Mouse (Mus musculus) thymus, postnatal 14 days (tissue): ENCODE data around the gene Loxl1.

Experiments
- DNase-seq: peaks from one replicate; pipeline ENCODE4 v3.0.0; 2021

The Loxl1 gene

DNA sequence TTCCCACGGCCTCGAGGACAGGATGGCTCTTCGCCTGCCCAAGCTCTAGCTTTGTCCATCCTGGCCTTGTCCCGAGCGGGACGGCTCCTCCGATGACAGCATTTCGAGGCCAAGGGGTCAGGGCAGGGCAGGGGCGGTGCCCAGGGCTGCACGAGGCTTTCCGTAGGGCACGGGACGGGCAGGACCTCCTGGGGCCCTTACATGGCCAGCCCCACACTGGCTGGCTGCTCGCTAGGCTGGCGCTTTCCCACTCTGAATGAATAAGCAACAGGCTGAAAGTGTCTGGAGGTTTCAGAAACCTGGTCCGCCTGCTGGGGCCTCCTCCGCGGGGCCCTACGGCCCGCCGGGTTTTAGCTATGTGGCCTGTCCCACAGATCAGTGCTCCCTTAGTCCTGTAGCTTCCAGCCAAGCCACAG lies at the start of gene Loxl1:
Gene Loxl1 (minus strand): TSS at position 243 of the 416 bp plus-strand sequence.
- DNase-seq, result no peak

DNA sequence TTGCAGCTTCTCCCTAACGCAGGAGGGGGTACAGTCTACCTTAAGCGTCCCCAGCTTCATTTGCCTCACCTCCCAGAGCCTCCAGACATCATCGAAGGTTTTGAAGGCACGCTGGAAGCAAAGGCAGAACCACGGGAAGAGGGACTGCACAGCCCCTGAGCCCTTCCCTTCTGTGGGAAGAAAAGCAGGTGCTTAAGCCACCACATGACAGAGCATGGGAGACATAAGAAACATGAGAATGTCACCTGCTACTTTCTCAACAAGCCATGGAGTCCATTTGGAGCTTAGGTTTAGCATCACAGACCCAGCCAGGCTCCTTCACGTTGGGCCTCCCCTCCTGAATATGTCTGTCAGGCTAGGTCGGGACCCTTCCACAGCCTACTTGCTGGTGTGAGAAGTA lies 49.0 kb upstream of the Loxl1 start:
- no peak for DNase-seq

DNA sequence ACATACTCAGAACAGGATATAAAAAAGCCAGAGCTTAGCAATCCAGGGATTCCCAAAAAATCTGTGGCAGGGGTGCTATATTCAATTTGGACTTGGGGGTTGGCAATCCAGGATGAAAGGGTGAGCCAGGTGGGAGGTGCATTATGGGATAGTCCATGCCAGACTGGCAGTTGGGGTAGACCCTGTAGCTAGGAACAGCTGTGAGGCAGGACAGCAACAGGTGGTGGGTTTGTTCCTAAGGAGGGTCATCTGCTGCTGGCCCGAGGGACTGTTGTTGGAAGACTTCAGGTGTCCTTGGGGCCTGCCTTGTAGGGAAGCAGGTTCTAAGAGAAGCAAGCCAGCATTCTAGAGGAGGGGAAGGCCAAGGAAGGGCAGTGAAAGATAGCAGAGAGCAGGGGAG lies 48.4 kb upstream of the Loxl1 start:
- DNase-seq, result no peak

DNA sequence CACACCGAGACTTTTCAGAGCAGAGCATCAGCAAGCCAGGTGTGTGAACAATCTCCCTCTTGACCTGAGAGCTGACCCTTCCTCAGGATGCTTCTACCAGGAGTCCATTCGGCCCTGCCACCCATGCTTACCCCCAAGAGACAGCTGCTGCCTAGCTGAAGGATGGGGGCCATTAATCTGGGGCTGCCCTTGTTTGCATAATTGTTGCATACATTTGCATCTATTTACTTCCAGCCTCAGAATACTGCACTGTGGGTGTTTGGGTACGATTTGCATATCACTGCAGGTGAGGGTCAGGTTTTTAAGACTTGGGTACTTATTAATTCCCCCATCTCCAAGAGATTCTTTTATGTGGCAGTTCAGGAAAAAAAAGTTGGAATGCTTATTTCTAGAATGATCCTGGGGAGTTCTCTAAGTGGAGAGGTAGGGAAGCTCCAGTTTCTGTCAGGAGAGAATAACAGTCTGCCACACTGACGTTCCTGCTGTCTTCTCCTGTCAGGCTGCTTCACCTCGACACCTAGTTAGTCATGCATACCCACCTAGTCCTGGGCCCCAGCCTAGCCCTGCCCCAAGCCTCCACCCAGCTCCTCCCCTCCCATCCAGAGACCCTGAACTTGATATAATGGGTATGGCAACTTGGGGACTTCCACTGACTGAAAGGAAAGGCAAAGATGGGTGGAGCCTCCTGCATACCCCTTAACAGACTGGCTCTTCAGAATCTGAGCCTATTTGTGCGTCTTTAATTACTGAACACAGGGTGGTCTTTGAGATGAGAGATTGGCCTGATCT lies 42.5 kb upstream of the Loxl1 start:
- DNase-seq, result no peak

DNA sequence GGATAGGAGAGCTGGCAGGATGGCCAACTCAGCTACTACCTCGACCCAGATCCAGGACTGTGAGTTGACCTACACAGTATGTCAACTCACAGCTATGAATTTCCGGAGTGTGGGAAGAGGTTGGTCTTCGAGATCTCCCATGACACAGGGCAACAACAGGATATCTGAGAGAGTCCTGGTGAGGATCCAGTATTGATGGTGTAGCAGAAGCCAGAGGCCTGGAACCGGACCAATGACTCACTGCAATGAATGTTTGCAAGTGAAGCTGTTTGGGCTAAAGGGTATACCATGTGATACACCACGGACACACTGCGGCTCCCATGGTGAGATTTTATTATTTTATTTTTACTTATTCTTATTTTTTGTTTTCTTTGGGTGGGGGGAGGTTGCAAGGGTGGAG lies 41.7 kb upstream of the Loxl1 start:
- DNase-seq, result no peak

DNA sequence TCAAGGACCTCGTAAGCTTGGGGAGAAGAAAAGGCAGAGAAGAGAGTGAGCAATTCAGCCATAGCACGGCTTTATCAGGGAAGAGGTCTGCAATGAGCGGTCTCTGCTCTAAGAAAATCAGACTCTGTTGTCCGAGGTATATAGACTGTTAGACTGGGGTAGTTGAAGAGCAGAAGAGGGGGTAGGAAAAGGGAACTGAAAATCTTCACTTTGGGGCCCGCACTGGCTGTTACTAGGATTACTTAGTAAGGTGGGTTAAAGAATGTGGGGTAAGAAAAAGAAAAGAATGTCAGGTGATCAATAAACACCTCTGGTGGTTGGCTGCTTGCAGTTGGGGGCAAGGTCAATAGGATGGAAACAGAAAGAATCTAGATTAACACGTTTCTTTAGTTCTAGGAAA lies 40.2 kb upstream of the Loxl1 start:
- DNase-seq, result no peak

DNA sequence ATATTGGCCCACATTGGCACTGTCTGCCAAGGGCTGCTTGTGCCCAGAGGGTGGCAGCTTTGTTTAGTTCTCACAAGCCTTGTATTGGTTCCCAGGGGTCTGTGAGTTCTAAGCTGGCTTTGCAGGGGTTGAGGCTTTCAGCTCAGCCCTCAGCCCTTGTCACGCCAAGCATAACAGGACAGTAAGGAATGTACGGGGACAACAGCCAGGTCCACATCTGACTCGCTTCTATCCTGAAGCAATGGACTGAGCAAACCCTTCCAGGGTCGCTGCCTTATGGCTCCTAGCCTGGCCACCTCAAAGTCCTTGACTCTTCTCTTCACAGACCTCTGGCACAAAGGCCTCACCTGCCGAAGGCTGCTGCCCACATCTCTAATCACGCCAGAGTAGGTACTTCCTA lies 34.8 kb upstream of the Loxl1 start:
- DNase-seq, result no peak

DNA sequence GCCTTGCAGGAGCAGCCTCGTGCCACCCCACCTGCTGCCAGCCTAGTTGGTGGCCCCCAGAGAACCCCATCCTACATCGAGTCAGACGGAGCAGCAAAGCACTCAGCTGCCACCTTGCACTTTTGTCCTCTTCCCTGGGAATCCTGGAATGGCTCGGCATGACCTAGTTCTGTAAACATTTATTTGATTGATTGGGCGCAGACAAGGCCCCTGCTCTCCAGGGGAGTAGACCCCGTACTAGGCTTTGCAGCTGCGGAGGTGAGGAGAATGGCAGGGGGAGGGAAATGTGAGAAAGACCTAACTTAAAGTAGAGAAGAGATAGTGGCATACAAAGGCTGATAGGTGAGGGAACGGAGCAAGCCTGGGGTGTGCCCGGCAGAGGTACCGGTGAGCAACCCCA lies 33.5 kb upstream of the Loxl1 start:
- DNase-seq, result no peak

DNA sequence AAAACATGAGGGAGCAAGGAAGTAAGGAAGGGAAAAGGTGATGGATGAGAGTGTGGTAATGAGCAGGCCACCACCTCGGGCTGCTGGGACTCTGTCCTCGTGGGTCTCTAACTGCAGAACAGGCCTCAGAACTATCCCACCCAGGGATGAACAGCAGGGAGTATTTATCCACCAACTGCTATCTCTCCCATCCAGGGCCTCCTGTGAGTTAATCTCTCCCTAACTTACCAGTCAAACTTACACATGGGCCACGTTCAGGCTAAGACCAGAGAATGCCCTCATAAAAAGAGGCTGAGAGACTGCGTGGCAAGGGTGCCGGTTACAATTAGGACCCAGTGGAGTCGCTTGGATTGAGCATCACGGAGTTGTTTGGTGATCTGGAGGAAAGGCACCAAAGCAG lies 33.0 kb upstream of the Loxl1 start:
- DNase-seq, result no peak

DNA sequence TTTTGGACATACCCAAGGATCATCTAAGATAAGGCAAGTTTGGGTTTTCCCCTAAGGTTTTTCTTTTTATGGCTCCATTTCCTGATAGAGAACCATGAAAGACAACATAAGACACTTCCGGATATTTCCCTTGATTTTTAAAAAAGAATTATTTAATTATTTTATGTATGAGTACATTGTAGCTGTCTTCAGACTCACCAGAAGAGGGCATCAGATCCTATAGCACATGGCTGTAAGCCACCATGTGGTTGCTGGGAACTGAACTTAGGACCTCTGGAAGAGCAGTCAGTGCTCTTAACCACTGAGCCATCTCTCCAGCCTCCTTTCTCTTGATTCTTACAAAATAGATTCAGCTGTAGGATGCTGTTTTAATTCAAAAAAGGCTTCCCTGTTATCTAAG lies 28.8 kb upstream of the Loxl1 start:
- no peak for DNase-seq

DNA sequence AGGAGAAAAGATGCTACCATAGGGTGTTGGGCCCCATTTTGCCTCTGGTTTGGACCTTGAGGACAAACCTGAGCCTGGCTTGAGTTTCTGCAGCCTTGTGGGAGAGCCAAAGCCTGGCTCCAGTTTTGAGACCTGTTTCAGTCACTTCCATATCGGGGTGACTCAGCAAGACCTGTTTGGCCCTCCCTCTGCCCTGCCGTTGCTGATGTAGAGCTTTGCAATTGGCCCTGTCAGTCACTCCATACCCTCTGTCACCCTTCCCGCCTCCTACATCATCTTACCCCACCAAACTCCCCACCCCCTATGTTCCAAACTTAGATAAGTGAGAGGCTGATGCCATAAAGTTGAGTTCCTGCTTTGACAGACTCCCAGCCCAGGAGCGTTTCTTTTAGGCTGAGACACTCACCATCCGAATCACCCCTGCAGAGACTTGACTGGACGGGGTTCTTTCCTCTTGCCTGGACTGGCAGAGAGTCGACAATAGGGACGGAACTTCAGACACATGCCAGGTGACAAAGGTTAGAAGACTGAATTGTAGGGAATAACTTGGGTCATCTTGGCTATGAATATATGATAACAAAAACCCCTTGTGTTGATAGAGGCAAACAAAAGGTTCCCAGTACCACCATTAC lies 23.8 kb upstream of the Loxl1 start:
- DNase-seq, result no peak

DNA sequence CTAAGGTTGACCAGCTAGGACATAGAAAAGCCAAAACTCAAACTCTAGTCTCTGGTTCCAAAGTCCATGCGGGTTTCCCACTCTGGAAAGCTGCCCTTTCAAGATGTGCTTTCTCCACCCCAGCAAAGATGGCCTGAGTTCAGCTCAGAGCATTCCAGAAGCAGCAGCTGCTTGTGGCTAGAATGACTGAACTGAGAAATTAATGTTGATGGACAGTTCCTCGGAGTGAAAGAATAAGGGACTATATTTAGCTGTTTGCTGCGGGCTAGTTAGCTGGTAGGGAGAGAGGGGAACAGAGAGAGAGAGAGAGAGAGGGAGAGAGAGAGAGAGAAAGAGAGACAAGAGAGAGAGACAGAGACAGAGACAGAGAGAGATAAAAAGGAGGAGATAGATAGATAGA lies 18.3 kb upstream of the Loxl1 start:
- DNase-seq, result no peak

DNA sequence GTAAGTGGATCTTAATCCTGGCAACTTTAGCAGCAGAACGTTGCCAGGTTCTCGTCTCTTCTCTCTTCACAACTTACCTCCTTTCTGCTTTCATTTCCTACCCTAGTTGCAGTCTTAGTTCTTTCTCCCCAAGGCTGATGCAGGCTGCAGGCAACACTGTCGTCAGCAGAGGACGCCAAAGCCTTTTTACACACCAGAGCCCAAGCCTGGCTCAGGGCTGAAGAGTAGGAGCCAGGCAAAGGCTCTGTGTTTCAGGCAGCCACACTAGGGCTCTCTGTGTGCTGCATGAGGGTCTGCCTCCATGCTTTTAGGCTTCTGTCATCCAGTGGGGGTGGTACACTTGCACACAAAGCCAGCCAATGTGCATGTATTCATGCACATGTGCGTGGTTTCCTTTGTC lies 17.3 kb upstream of the Loxl1 start:
- no peak for DNase-seq

DNA sequence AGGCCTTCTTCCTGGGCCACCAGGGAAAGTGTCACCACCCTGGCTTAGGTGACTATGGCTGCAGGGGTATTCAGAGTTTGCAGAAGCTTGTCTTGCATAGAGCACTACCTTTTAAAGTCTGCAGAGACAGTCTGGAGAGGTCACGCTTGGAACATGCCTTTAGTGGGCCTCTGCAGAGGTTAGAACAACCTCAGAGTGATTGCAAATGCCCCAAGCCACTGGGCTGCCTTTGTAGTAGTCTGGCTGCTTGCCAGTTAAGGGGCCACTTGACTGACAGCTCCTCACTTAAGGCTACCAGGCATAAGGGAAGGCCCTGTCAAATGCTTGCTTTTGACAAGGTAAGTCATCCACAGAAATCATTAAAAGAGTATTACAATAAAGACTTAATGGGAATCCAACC lies 14.4 kb upstream of the Loxl1 start:
- no peak for DNase-seq

DNA sequence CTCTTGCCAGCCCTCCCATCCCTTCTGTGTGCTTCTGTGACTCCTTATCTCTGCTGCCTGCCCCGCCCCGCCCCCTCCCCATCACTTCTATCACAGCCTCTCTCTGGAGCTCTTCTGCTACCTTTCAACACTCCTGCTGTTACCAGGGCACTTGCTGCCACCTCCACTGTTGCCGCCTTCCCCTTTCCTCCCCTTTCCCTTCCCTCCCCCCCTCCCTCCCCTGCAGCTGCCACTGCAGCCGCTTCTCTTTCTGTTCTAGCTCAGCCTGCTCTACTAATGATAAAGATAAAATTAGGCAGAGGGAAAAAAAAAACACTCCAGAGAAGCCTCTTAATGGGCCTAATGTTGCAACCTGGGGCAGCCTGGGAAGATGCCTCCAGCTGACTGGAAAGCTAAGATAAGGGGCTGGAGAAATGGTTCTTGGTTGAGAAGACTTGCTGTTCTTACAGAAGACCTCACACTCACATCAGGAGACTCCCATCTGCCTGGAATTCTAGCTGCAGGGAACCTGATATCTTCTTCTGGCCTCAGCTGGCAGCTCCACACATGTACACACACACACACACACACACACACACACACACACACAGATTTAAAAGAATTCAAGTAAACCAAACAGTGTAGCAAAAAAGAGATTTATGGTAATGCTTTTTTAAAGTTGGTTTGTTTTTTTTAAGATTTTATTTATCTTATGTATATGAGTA lies 13.6 kb upstream of the Loxl1 start:
- DNase-seq, result no peak

DNA sequence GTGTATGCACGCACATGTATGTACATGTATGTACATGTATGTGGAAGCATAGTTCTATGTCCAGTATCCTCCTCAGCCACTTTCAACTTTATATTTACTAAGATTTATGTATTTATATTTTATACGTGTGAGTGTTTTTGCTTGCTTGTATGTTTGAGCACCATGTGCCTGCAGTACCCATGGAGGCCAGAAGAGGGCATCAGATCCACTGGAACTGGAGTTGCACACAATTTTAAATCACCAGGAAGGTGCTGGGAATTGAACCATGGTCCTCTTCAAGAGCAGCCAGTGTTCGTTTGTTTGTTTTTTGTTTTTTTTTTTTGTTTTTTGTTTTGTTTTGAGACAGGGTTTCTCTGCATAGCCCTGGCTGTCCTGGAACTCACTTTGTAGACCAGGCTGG lies 8.7 kb upstream of the Loxl1 start:
- DNase-seq, result no peak

DNA sequence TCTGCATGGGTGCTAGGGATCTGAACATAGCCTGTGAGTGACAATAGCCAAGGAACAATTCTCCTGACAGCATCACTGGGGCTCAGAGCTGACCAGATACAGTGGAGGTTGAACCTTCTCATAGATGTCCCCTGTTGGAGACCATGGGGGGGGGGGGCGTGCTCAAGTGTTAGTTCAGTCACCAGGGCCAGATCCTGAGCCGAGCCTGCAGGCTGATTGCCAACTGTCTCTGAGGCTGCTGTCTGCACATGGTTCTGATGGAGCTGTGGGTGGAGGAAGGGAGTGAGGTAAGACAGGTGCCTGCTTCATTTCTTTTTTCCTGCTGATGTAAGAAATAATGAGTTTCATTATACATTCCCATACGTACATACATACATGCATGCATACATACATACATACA lies 5.3 kb upstream of the Loxl1 start:
- DNase-seq, result no peak

DNA sequence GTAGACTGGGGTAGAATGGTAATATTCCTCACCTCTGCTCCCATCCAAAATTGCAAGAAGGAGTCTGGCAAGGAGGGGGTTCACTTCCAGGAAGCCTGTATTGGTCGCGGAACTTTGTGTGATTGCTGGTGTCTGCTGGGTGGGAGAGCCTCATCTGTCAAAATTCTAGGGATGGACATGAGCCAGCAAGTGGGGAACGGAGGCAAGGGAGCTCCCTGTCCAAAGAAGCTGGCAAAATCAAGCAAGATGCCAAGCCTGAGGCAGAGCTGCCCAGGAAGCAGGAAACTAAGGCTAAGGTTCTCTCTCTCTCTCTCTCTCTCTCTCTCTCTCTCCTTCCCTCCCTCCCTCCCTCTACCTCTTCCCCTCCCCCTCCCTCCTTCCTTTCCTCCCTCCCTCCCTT lies 4.4 kb upstream of the Loxl1 start:
- DNase-seq, result no peak

DNA sequence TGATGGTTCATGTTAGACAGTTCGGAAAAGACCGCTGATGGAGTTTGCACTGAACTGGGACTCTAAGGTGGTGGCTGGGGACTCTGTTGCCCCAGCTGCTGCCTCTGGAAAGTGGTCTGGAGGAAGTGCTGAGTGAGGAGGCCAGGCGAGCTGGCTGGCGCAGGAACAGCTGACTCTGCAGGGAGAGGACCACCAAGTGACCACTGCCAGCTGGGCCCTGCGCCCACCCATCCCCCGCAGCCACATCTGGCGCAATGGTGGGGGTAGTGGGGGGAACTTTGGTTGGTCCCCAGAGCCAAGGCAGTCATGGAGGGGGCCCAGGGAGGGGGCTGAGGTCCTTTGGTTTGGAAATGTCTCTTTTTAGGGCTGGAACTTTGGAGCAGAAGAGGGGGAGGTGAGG lies 3.8 kb upstream of the Loxl1 start:
- DNase-seq, result no peak

DNA sequence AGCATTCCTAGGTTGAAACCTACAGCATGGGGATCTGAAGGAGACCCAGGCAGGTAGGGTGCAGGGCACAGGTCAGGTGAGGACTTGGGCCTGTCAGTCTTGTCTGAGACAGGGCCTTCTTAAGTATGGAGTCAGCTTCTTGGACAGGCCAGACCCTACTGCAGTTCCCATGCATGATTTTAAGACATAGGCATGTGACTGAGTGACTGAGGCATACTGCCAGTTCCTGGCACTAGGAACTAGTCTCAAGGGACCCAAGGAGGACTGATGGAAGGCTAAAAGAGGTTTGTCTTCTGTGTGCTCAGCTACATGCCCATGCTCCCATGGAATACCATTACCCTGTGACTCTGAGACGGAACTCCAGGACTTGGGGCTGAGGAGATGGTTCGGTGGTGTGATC lies 2.9 kb upstream of the Loxl1 start:
- no peak for DNase-seq

DNA sequence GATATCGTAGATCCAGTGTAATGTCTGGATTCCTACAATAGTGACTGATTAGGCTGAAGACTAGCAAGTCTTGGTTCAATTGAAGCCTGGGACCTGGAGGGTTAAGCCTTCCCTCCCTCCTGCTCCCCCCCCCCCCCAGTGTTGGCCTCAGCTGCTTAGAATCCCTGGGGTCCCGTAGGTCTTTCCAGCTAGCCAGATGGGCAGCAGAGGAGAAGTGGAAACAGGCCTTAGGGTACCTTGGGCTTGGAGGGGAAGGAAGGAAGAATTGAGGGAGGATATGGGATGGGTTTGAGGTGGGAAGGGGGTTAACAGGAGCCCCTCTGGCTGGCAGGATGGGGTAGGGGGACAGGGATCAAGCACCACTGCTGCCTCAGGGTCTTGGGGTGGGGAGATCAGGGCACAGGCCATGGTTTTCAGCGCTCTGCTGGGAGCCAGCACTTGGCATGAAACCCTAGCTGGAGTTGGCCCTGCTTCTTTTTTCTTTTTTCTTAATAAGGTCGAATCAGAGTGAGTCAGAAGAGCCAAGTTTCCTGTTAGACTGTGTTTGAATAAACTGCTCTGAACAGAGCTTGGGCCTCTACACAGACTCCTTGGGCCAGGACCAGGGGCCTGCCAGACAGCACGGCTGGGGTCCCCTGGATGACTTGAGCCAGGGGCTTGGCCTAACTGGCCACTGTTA lies 1.8 kb upstream of the Loxl1 start:
- DNase-seq, result no peak

DNA sequence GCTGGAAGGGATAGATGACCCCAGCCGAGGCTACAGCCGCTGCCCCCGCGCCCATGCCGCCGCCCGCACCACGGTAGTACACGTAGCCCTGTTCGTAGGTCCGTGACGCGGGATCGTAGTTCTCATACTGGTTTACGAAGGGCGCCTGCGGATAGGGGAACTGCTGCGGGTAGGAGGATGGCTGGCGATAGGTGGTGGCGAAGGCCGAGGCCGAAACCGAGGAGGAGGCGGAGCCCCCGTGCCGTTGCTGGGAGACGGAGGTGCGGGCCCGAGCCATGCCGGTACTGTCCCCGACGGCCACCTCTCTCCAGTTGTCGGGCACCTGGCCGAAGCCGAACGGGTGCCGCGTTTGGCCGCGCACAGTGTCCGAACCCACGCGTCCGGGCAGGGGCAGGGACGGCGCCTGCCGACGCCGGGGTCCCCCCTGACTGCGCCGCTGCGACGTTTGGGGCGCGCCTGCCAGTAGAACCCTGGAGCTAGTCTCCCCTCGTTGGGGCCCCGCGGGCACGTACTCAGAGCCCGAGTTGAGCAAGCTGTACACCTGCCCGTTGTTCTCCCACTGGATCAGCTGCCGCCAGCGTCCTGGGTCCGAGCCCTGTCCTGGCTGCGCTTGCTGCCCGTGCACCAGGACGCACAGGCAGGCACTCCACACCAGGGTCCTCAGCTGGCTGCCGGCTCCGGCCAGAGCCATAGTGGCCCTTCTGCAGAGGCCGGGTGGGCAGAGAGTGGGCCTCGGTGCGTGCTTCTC lies 616 bp downstream of the Loxl1 start:
- no peak for DNase-seq
